ENCODE assay signal across 9 mouse cellular contexts in genomic region chr6:108448016-108448735, GRCm38 (mm10).
DNase-seq lines count a peak whose midpoint lies in the region; ATAC-seq and TF ChIP-seq lines count a peak whose summit lies in the region.
"Had no signal": no experiment of that assay in that cellular context is flagged by ENCODE, and none has a peak within 500 bp of the region (broad histone marks: within the 10 kb centered on the region; RNA-seq: fewer than 3 reads in every experiment).

No protein-coding gene starts in this region.

- 49% methylated on average over 11 of the region's 11 CpGs for WGBS in heart, embryonic 16.5 days

- H3K4me2 ChIP-seq in heart, embryonic 16.5 days (ENCODE audit: low read depth, low read length) = no peak overlapping the region
- H3K4me2 ChIP-seq: midbrain, embryonic 11.5 days had no signal

- no peaks in the 10 kb centered on the region for H3K27me3 ChIP-seq in heart, embryonic 16.5 days (ENCODE audit: control insufficient read depth, insufficient read depth, low read length)

- no peak for TF ChIP-seq CTCF in gastrocnemius, adult 2 months (IDR thresholded peaks at IDR 0.05)

- ATAC-seq in heart, embryonic 16.5 days (replicated peaks; ENCODE audit: extremely low read depth, insufficient read depth, low FRiP score) = peak; percentile 65

- 0 out of 2 replicates have a peak, but pooled peaks cover 3% of the 10 kb centered on the region for H3K36me3 ChIP-seq in heart, embryonic 16.5 days (ENCODE audit: control insufficient read depth, insufficient read depth)

- H3K9me3 ChIP-seq in heart, embryonic 16.5 days (replicated peaks; ENCODE audit: control insufficient read depth, low read length) = no peaks in the 10 kb centered on the region

- peak; percentile 28 for DNase-seq in gastrocnemius, adult 2 months
- DNase-seq in gastrocnemius, postnatal 36 days = no peak
- DNase-seq in NIH3T3 (ENCODE audit: low read depth) = peak; percentile 91
- peak; percentile 90 for DNase-seq in lung, postnatal 25 days (ENCODE audit: low spot score)
- DNase-seq in frontal cortex, postnatal 25 days (ENCODE audit: low spot score in 2 of 2) = no peak
- no peak for DNase-seq in right cerebral cortex, postnatal 4 days
- no peak for DNase-seq in yolk sac, embryonic 10.5 days (ENCODE audit: low spot score)

- peak overlapping the region; percentile 85 for H3K27ac ChIP-seq in gastrocnemius, adult 2 months
- H3K27ac ChIP-seq in heart, embryonic 16.5 days (ENCODE audit: low read length) = peak overlapping the region; percentile 76

- peaks cover 20% of the 10 kb centered on the region for H3K4me1 ChIP-seq in heart, embryonic 16.5 days (ENCODE audit: control insufficient read depth, insufficient read depth, low read length)

- H3K4me3 ChIP-seq in gastrocnemius, adult 2 months = no peak overlapping the region; the same call in 1 of the 2 replicates
- H3K4me3 ChIP-seq in heart, embryonic 16.5 days (ENCODE audit: low read length) = no peak overlapping the region

- no peak overlapping the region for H3K9ac ChIP-seq in heart, embryonic 16.5 days (ENCODE audit: low read length)

- intact Hi-C loops in gastrocnemius, adult 2 months (cut with DNase I) = no loop called here
- intact Hi-C loops in gastrocnemius, postnatal 36 days (cut with DNase I) = no loop called here

Comparison
In these comparisons a context has a peak if more than half of its experiments do, and no peak if none do; other contexts are left out.
1. DNase-seq: peak in gastrocnemius, adult 2 months (single experiment), NIH3T3 (single experiment) and lung, postnatal 25 days (single experiment); none in gastrocnemius, postnatal 36 days (0 of 2), frontal cortex, postnatal 25 days (0 of 2), right cerebral cortex, postnatal 4 days (single experiment) and yolk sac, embryonic 10.5 days (single experiment).